Mouse (Mus musculus): ENCODE results near the gene Hsdl2. TPM values are rescaled to one million over a fixed set of nuclear protein-coding genes. Genes with fewer than 3 reads are reported as not detected.

Hsdl2 gene
- polyA plus RNA-seq, 1 experiment from 2014 or later, result 23.1 TPM

DNA sequence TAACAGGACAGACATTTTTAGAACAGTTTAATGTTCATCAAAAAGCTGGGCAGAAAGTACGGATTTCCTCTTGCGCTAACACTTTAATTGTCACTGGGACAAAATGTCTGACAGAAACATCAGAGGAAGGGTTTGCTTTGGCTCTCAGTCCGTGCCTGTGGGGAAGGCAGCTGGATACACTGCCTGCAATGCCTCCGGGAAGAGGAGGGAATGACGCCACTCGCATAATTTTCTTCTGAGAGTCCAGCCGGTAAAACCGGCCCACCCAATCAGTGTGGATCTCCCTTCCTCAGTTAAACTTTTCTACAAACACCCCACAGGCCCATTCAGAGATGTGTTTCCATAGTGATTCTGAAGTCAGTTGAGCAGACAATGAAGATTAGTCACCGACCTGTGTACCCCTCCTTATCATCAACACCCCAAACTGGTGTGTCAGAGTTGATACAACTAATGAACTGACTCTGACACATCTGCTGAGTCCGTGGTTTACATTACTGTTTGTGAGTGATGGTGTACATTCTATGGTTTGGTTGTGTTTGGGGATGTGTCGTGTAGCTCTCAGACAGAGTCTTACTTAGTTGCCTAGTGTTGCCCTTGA lies 8.7 kb upstream of the Hsdl2 start:
- Histone ChIP-seq H3K27ac (ENCODE audit: low read depth, low read length) (no peak overlapping the region), H3K4me2 (replicated peaks; ENCODE audit: low read depth) (no peak overlapping the region), H3K9ac (ENCODE audit: low read depth, low read length) (no peak overlapping the region), H3K4me3 (ENCODE audit: low read depth, low read length) (no peak overlapping the region), H3K27me3 (replicated peaks; ENCODE audit: control insufficient read depth, insufficient read depth, low read length) (no peaks in the 10 kb centered on the region), H3K36me3 (ENCODE audit: control insufficient read depth, insufficient read depth) (no peaks in the 10 kb centered on the region), H3K4me1 (replicated peaks; ENCODE audit: control insufficient read depth, insufficient read depth, low read length) (no peaks in the 10 kb centered on the region), H3K9me3 (ENCODE audit: control insufficient read depth) (no peaks in the 10 kb centered on the region)
- no peak for TF ChIP-seq CTCF (IDR thresholded peaks at IDR 0.05; ENCODE audit: low read depth)
- 79% methylated on average over 11 of the region's 11 CpGs for WGBS
- no peak for ATAC-seq

- ATAC-seq, result no peak
Observed at GRCm38 (mm10) chr4:59575184-59575958, 6.0 kb upstream of the Hsdl2 start.

GRCm38 (mm10) chr4:59580495-59581281 lies 675 bp upstream of the Hsdl2 start:
- peak; percentile 41 for ATAC-seq
- no peaks in the 10 kb centered on the region for H3K4me1 ChIP-seq (replicated peaks; ENCODE audit: control insufficient read depth, insufficient read depth, low read length)
- no peak for TF ChIP-seq CTCF (IDR thresholded peaks at IDR 0.05; ENCODE audit: low read depth)
- H3K36me3 ChIP-seq (ENCODE audit: control insufficient read depth, insufficient read depth), result no peaks in the 10 kb centered on the region
- H3K9me3 ChIP-seq (ENCODE audit: control insufficient read depth), result no peaks in the 10 kb centered on the region
- H3K9ac ChIP-seq (ENCODE audit: low read depth, low read length), result peak overlapping the region; percentile 52
- H3K4me3 ChIP-seq (ENCODE audit: low read depth, low read length), result peak overlapping the region; percentile 65
- no peaks in the 10 kb centered on the region for H3K27me3 ChIP-seq (replicated peaks; ENCODE audit: control insufficient read depth, insufficient read depth, low read length)
- peak overlapping the region; percentile 87 for H3K4me2 ChIP-seq (replicated peaks; ENCODE audit: low read depth)
- under 1% methylated on average over 23 of the region's 23 CpGs for WGBS
- peak overlapping the region; percentile 81 for H3K27ac ChIP-seq (ENCODE audit: low read depth, low read length)

More at GRCm38 (mm10) chr4:59575184-59575958, 6.0 kb upstream of the Hsdl2 start:
- 86% methylated on average over 11 of the region's 11 CpGs for WGBS
- no peaks in the 10 kb centered on the region for H3K27me3 ChIP-seq (replicated peaks; ENCODE audit: control insufficient read depth, insufficient read depth, low read length)
- H3K9me3 ChIP-seq (ENCODE audit: control insufficient read depth), result no peaks in the 10 kb centered on the region
- H3K36me3 ChIP-seq (ENCODE audit: control insufficient read depth, insufficient read depth), result no peaks in the 10 kb centered on the region
- no peak overlapping the region for H3K4me2 ChIP-seq (replicated peaks; ENCODE audit: low read depth)
- H3K27ac ChIP-seq (ENCODE audit: low read depth, low read length), result no peak overlapping the region
- TF ChIP-seq CTCF (IDR thresholded peaks at IDR 0.05; ENCODE audit: low read depth), result no peak
- H3K4me3 ChIP-seq (ENCODE audit: low read depth, low read length), result no peak overlapping the region
- H3K9ac ChIP-seq (ENCODE audit: low read depth, low read length), result no peak overlapping the region
- no peaks in the 10 kb centered on the region for H3K4me1 ChIP-seq (replicated peaks; ENCODE audit: control insufficient read depth, insufficient read depth, low read length)

GRCm38 (mm10) chr4:59582186-59582585 lies 823 bp downstream of the Hsdl2 start:
- Histone ChIP-seq H3K4me1 (replicated peaks; ENCODE audit: control insufficient read depth, insufficient read depth, low read length) (no peaks in the 10 kb centered on the region), H3K27ac (ENCODE audit: low read depth, low read length) (no peak overlapping the region), H3K27me3 (replicated peaks; ENCODE audit: control insufficient read depth, insufficient read depth, low read length) (no peaks in the 10 kb centered on the region), H3K9me3 (ENCODE audit: control insufficient read depth) (no peaks in the 10 kb centered on the region), H3K36me3 (ENCODE audit: control insufficient read depth, insufficient read depth) (no peaks in the 10 kb centered on the region), H3K9ac (ENCODE audit: low read depth, low read length) (peak overlapping the region; percentile 52; the same call in 1 of the 2 replicates), H3K4me2 (replicated peaks; ENCODE audit: low read depth) (peak overlapping the region; percentile 87), H3K4me3 (ENCODE audit: low read depth, low read length) (peak overlapping the region; percentile 65)
- no peak for ATAC-seq
- no peak for TF ChIP-seq CTCF (IDR thresholded peaks at IDR 0.05; ENCODE audit: low read depth)
- WGBS, result 15% methylated on average over 6 of the region's 6 CpGs

DNA sequence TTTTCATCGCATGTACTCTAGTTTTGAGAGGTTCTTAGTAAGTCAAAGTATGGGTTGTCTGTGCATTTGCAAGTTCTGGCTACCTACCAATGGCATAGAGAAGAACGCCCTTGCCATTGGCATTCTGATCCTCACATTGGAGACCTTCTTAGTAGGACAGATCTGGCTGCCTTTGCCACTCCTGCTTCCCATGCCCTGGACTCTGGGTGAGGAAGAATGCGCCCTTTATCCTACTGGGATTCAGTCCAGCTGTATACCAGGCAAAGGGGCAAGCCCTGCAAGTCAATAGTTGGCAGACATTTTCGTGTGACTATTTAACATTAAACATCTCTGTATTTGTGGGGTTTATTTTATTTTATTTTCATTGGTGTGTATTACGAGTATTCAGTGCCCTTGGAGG lies 3.7 kb downstream of the Hsdl2 start:
- ATAC-seq, result no peak
- Histone ChIP-seq H3K36me3 (ENCODE audit: control insufficient read depth, insufficient read depth) (no peaks in the 10 kb centered on the region), H3K27me3 (replicated peaks; ENCODE audit: control insufficient read depth, insufficient read depth, low read length) (no peaks in the 10 kb centered on the region), H3K9me3 (ENCODE audit: control insufficient read depth) (no peaks in the 10 kb centered on the region), H3K4me1 (replicated peaks; ENCODE audit: control insufficient read depth, insufficient read depth, low read length) (no peaks in the 10 kb centered on the region), H3K4me2 (replicated peaks; ENCODE audit: low read depth) (no peak overlapping the region), H3K27ac (ENCODE audit: low read depth, low read length) (no peak overlapping the region), H3K9ac (ENCODE audit: low read depth, low read length) (no peak overlapping the region), H3K4me3 (ENCODE audit: low read depth, low read length) (no peak overlapping the region)
- no peak for TF ChIP-seq CTCF (IDR thresholded peaks at IDR 0.05; ENCODE audit: low read depth)
- WGBS, result 82% methylated on average over 5 of the region's 5 CpGs

DNA sequence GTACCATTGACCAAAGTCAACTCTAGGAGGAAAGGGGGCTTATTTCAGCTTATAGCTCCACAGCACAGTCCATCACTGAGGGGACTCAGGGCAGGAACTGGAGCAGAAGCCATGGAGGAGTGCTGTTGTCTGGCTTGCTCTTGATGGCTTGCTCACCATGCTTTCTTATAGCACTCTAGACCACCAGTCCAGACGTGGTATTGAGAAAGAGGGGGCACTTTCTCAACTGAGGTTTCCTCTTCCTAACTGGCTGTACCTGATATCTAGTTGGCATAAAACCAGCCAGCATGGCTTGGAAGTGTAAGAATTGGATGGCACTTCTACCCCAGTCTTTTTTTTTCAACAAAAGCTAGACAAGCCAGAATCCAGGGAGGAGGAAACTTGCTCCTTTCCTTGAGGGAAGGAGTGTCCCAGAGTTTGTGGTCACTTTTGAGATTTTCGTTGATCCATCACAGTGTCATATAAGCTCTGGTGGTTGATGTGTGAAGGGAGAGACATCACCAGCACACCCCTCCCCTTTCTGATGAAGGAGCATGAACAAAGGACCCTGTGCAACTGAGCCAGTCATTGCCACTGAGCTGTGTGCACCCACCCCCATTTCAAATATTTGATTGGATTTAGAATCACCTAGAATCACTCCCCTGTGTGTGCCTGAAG lies 6.0 kb downstream of the Hsdl2 start:
- no peak for TF ChIP-seq CTCF (IDR thresholded peaks at IDR 0.05; ENCODE audit: low read depth)
- 74% methylated on average over 2 of the region's 2 CpGs for WGBS
- no peak overlapping the region for H3K4me2 ChIP-seq (replicated peaks; ENCODE audit: low read depth)
- H3K4me1 ChIP-seq (replicated peaks; ENCODE audit: control insufficient read depth, insufficient read depth, low read length), result no peaks in the 10 kb centered on the region
- no peak overlapping the region for H3K4me3 ChIP-seq (ENCODE audit: low read depth, low read length)
- no peaks in the 10 kb centered on the region for H3K27me3 ChIP-seq (replicated peaks; ENCODE audit: control insufficient read depth, insufficient read depth, low read length)
- H3K9ac ChIP-seq (ENCODE audit: low read depth, low read length), result no peak overlapping the region
- ATAC-seq, result no peak
- no peaks in the 10 kb centered on the region for H3K36me3 ChIP-seq (ENCODE audit: control insufficient read depth, insufficient read depth)
- H3K27ac ChIP-seq (ENCODE audit: low read depth, low read length), result no peak overlapping the region
- no peaks in the 10 kb centered on the region for H3K9me3 ChIP-seq (ENCODE audit: control insufficient read depth)

All from intestine, postnatal 0 days (tissue).